Mouse (Mus musculus) thymus, adult 2 months (tissue): ENCODE measurements at regions not wholly inside any gene's neighbourhood (a gene's known extent, or its start where the extent isn't known, plus 50 kb on each side); places are given as distances from the start of the nearest gene placed in this dataset.

Source experiments
- CTCF ChIP-seq: fragments of 200-500 bp; IDR thresholded peaks from 2 replicates; pipeline ENCODE4 v1.5.1; 2012; ENCODE audit warnings: mild to moderate bottlenecking, control low read depth, low read length, moderate library complexity, borderline replicate concordance; ENCODE audit not compliant: control insufficient read depth, poor library complexity, insufficient read depth; ENCODE audit errors: extremely low read depth
- POLR2A ChIP-seq: fragments of 200-500 bp; IDR thresholded peaks from 2 replicates; pipeline ENCODE4 v1.6.1; 2012; ENCODE audit warnings: mild to moderate bottlenecking, low read length, control low read depth, moderate library complexity; ENCODE audit not compliant: control insufficient read depth, poor library complexity, insufficient read depth; ENCODE audit errors: extremely low read depth

- TF ChIP-seq POLR2A (no peak), CTCF (no peak)
These were observed 96.4 kb downstream of the Gm826 start for GRCm38 (mm10) chr2:160237436-160238104.
